In the genomic region with DNA sequence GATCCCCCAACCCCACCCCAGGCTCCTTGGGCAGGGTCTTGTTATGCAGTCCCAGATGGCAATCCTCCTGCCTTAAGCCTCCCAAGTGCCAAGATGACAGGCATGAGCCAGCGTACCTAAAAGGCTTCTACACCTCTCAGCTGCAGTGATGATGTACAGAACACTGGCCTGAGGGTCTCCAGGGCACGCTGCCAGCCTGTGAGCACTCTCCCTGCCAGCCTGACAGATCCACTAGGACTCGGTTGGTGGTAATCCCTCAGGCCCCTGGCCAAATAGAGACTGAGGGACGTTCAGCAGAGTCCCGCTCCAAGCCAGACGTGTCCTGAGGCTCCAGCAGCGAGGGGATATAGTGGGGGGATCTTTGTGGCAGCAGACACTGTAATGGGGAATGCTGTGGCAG, we compare ENCODE assay signal across 29 mouse cellular contexts. TPM values are rescaled to one million over a fixed set of nuclear protein-coding genes. Genes with fewer than 3 reads are reported as not detected.
DNase-seq lines count a peak whose midpoint lies in the region; ATAC-seq and TF ChIP-seq lines count a peak whose summit lies in the region.
"Had no signal": no experiment of that assay in that cellular context is flagged by ENCODE, and none has a peak within 500 bp of the region (broad histone marks: within the 10 kb centered on the region; RNA-seq: fewer than 3 reads in every experiment).

No protein-coding gene starts in this region.

- peaks cover 5% of the 10 kb centered on the region; the same call in 1 of the 2 replicates for H3K36me3 ChIP-seq in forebrain, embryonic 16.5 days (ENCODE audit: control insufficient read depth, insufficient read depth)
- peaks cover 49% of the 10 kb centered on the region for H3K36me3 ChIP-seq in forebrain, postnatal 0 days (ENCODE audit: insufficient read depth)
- H3K36me3 ChIP-seq in midbrain, embryonic 11.5 days (ENCODE audit: control insufficient read depth, insufficient read depth, low read length): no peaks in the 10 kb centered on the region
- H3K36me3 ChIP-seq in midbrain, embryonic 16.5 days (ENCODE audit: control insufficient read depth, insufficient read depth, low read length): peaks cover 2% of the 10 kb centered on the region

- no peaks in the 10 kb centered on the region for H3K9me3 ChIP-seq in forebrain, embryonic 16.5 days (ENCODE audit: control insufficient read depth, low read length)
- H3K9me3 ChIP-seq in forebrain, postnatal 0 days (ENCODE audit: low read length): no peaks in the 10 kb centered on the region
- no peaks in the 10 kb centered on the region for H3K9me3 ChIP-seq in midbrain, embryonic 11.5 days (ENCODE audit: control insufficient read depth, low read length)
- no peaks in the 10 kb centered on the region for H3K9me3 ChIP-seq in midbrain, embryonic 16.5 days (replicated peaks; ENCODE audit: control insufficient read depth, low read length, poor library complexity, severe bottlenecking)
- H3K9me3 ChIP-seq: embryonic facial prominence, embryonic 10.5 days; embryonic facial prominence, embryonic 13.5 days; forebrain, embryonic 12.5 days; hindbrain, embryonic 12.5 days; hindbrain, embryonic 15.5 days had no signal

- H3K4me3 ChIP-seq in forebrain, embryonic 16.5 days (replicated peaks; ENCODE audit: low read length): no peak overlapping the region
- no peak overlapping the region for H3K4me3 ChIP-seq in forebrain, postnatal 0 days (ENCODE audit: low read depth, low read length)
- no peak overlapping the region for H3K4me3 ChIP-seq in midbrain, embryonic 11.5 days (ENCODE audit: low read depth, low read length)
- H3K4me3 ChIP-seq in midbrain, embryonic 16.5 days (ENCODE audit: low read depth, low read length): no peak overlapping the region
- H3K4me3 ChIP-seq: embryonic facial prominence, embryonic 10.5 days; embryonic facial prominence, embryonic 13.5 days; erythroblast, embryonic 14.5 days; forebrain, embryonic 12.5 days; hindbrain, embryonic 12.5 days; hindbrain, embryonic 15.5 days had no signal

- no peak for TF ChIP-seq POLR2A in brain, embryonic 14.5 days (IDR thresholded peaks at IDR 0.05; ENCODE audit: borderline replicate concordance, extremely low read depth, insufficient read depth, insufficient read length, poor library complexity, severe bottlenecking)

- 0 out of 2 replicates have a peak overlapping the region, but pooled peaks have one; percentile 17 for H3K9ac ChIP-seq in forebrain, embryonic 16.5 days (replicated peaks; ENCODE audit: low read depth, low read length)
- H3K9ac ChIP-seq in forebrain, postnatal 0 days: no peak overlapping the region
- no peak overlapping the region for H3K9ac ChIP-seq in midbrain, embryonic 11.5 days (ENCODE audit: low read length)
- no peak overlapping the region for H3K9ac ChIP-seq in midbrain, embryonic 16.5 days (ENCODE audit: low read depth, low read length)
- H3K9ac ChIP-seq: embryonic facial prominence, embryonic 13.5 days; forebrain, embryonic 12.5 days; hindbrain, embryonic 12.5 days; hindbrain, embryonic 15.5 days had no signal

- DNase-seq in forebrain, postnatal 0 days: no peak
- peak; percentile 26 for DNase-seq in midbrain, embryonic 11.5 days (ENCODE audit: low spot score, missing footprints)
- peak; percentile 24 for DNase-seq in MN1 (ENCODE audit: low spot score)
- DNase-seq in brain, embryonic 14.5 days (ENCODE audit: low read depth): peak; percentile 62
- DNase-seq: adrenal gland, adult 8-10 months; adrenal gland, postnatal 25 days; cerebellum, adult 18-20 months; cerebellum, adult 9-11 months; cerebellum, postnatal 36 days; embryo, embryonic 11 days; gastrocnemius, postnatal 10 days; heart, adult 11 months had no signal

- H3K27ac ChIP-seq in forebrain, embryonic 16.5 days (ENCODE audit: low read length): no peak overlapping the region
- H3K27ac ChIP-seq in forebrain, postnatal 0 days (ENCODE audit: low read depth, low read length): no peak overlapping the region
- H3K27ac ChIP-seq in midbrain, embryonic 11.5 days (ENCODE audit: low read depth, low read length): no peak overlapping the region
- H3K27ac ChIP-seq in midbrain, embryonic 16.5 days (ENCODE audit: low read length): no peak overlapping the region
- H3K27ac ChIP-seq: embryonic facial prominence, embryonic 10.5 days; embryonic facial prominence, embryonic 13.5 days; forebrain, embryonic 12.5 days; hindbrain, embryonic 12.5 days; hindbrain, embryonic 15.5 days had no signal

- no peak overlapping the region for H3K4me2 ChIP-seq in forebrain, embryonic 16.5 days (ENCODE audit: low read length)
- H3K4me2 ChIP-seq in forebrain, postnatal 0 days (ENCODE audit: low read depth): no peak overlapping the region
- no peak overlapping the region for H3K4me2 ChIP-seq in midbrain, embryonic 11.5 days
- no peak overlapping the region for H3K4me2 ChIP-seq in midbrain, embryonic 16.5 days (ENCODE audit: low read length)
- H3K4me2 ChIP-seq: embryonic facial prominence, embryonic 13.5 days; forebrain, embryonic 12.5 days; heart, embryonic 11.5 days; hindbrain, embryonic 12.5 days; hindbrain, embryonic 15.5 days had no signal

- H3K4me1 ChIP-seq in forebrain, embryonic 16.5 days (replicated peaks; ENCODE audit: control insufficient read depth, insufficient read depth, low read length): 0 out of 2 replicates have a peak, but pooled peaks cover 3% of the 10 kb centered on the region
- H3K4me1 ChIP-seq in forebrain, postnatal 0 days (ENCODE audit: insufficient read depth): no peaks in the 10 kb centered on the region
- no peaks in the 10 kb centered on the region for H3K4me1 ChIP-seq in midbrain, embryonic 11.5 days (ENCODE audit: control insufficient read depth, insufficient read depth, low read length)
- no peaks in the 10 kb centered on the region for H3K4me1 ChIP-seq in midbrain, embryonic 16.5 days (ENCODE audit: control insufficient read depth, insufficient read depth, low read length)
- H3K4me1 ChIP-seq: embryonic facial prominence, embryonic 10.5 days; embryonic facial prominence, embryonic 13.5 days; forebrain, embryonic 12.5 days; hindbrain, embryonic 12.5 days; hindbrain, embryonic 15.5 days had no signal

- no peak for TF ChIP-seq CTCF in forebrain, postnatal 0 days (IDR thresholded peaks at IDR 0.05; ENCODE audit: low read depth)
- no peak for TF ChIP-seq CTCF in brain, embryonic 14.5 days (IDR thresholded peaks at IDR 0.05; ENCODE audit: borderline replicate concordance, extremely low read depth, insufficient read depth, insufficient read length)

- no peaks in the 10 kb centered on the region for H3K27me3 ChIP-seq in forebrain, embryonic 16.5 days (replicated peaks; ENCODE audit: control insufficient read depth, insufficient read depth, low read length)
- no peaks in the 10 kb centered on the region for H3K27me3 ChIP-seq in forebrain, postnatal 0 days (ENCODE audit: insufficient read depth, low read length)
- H3K27me3 ChIP-seq in midbrain, embryonic 11.5 days (ENCODE audit: control insufficient read depth, insufficient read depth, low read length): no peaks in the 10 kb centered on the region
- H3K27me3 ChIP-seq in midbrain, embryonic 16.5 days (ENCODE audit: control insufficient read depth, insufficient read depth, low read depth, low read length): no peaks in the 10 kb centered on the region
- H3K27me3 ChIP-seq: embryonic facial prominence, embryonic 13.5 days; forebrain, embryonic 12.5 days; hindbrain, embryonic 12.5 days; hindbrain, embryonic 15.5 days had no signal

- ATAC-seq in forebrain, embryonic 16.5 days: 0 out of 2 replicates have a peak, but pooled peaks have one; percentile 19
- no peak for ATAC-seq in forebrain, postnatal 0 days
- no peak for ATAC-seq in midbrain, embryonic 11.5 days (ENCODE audit: low FRiP score)
- ATAC-seq in midbrain, embryonic 16.5 days: no peak
- ATAC-seq: activated CD4-positive, CD25-positive, alpha-beta regulatory T cell, adult 4 months; CD4-positive, CD25-positive, alpha-beta regulatory T cell, adult 4 months; inflammation-experienced regulatory T-cells, adult 6 months; intestine, embryonic 16.5 days had no signal

- 55% methylated on average over 7 of the region's 7 CpGs for WGBS in forebrain, embryonic 16.5 days
- WGBS in forebrain, postnatal 0 days: 53% methylated on average over 7 of the region's 7 CpGs
- WGBS in midbrain, embryonic 11.5 days: 81% methylated on average over 7 of the region's 7 CpGs
- WGBS in midbrain, embryonic 16.5 days: 58% methylated on average over 7 of the region's 7 CpGs

RNA-seq across cellular contexts. Expression of gene Chga, which starts 18.3 kb away (rescaled TPM):
- 97.7 and 118 TPM in 2 replicates for polyA plus RNA-seq in forebrain, embryonic 16.5 days (2015; fragmentation: Nextera tagmentation; extraction: Ambion mirVana)
- total RNA-seq in forebrain, postnatal 0 days (2014; rRNA removed): 108 and 123 TPM in 2 replicates
- 130 and 171 TPM in 2 replicates for polyA plus RNA-seq in forebrain, postnatal 0 days (2015; fragmentation: Nextera tagmentation; extraction: Ambion mirVana)
- 23.5 and 24.0 TPM in 2 replicates for polyA plus RNA-seq in midbrain, embryonic 11.5 days (2014; fragmentation: Nextera tagmentation; extraction: Ambion mirVana)
- polyA plus RNA-seq in midbrain, embryonic 16.5 days (2015; fragmentation: Nextera tagmentation; extraction: Ambion mirVana): 165 and 194 TPM in 2 replicates
- polyA plus RNA-seq in brain, embryonic 14.5 days (2012; rRNA removed): 56.3 and 74.5 TPM in 2 replicates
- total RNA-seq: gastrocnemius, adult 18-20 months; heart, postnatal 25 days; MEL had no signal
- polyA plus RNA-seq: activated CD4-positive, CD25-positive, alpha-beta regulatory T cell, adult 4 months; CD4-positive, CD25-positive, alpha-beta regulatory T cell, adult 4 months; heart, postnatal 0 days had no signal
